Mouse (Mus musculus): ENCODE results near the gene Hif3a. TPM values are rescaled to one million over a fixed set of nuclear protein-coding genes. Genes with fewer than 3 reads are reported as not detected.
A peak's percentile ranks its signal among the peaks of the same experiment; 100 is the strongest.
"Not testable (repeated sequence)": the region's sequence is repeated elsewhere in the genome, so short reads cannot be mapped to it uniquely, and the experiment has no call there.

Gene Hif3a
- polyA plus RNA-seq, 1 experiment from 2014 or later: 19.7 TPM

DNA sequence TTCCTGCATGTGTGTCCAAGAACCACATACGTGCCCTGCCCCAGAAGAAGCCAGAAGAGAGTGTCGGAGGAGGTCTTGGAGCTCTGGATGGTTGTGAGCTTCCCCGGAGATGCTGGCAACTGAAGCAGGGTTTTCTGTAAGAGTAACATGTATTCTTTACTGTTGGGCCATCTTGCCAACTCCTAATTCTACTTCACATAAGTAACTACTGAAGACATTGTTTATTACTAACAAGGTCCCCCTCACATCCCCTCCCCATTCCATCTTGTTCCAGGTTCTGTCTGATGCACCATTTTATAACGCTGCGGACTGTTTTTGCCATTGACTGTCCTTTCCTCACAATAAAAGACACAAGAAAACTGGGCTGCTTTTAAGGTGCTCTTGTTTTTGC, 11.3 kb upstream of the Hif3a start:
- Histone ChIP-seq H3K4me3 (ENCODE audit: low read length) (no peak overlapping the region), H3K9ac (ENCODE audit: low read depth, low read length) (no peak overlapping the region), H3K4me1 (ENCODE audit: control insufficient read depth, insufficient read depth, low read length) (no peaks in the 10 kb centered on the region), H3K4me2 (replicated peaks; ENCODE audit: low read depth, low read length) (no peak overlapping the region), H3K27ac (ENCODE audit: low read depth, low read length) (no peak overlapping the region), H3K27me3 (ENCODE audit: control insufficient read depth, insufficient read depth, low read length) (no peaks in the 10 kb centered on the region), H3K36me3 (ENCODE audit: control insufficient read depth, insufficient read depth, low read length) (no peaks in the 10 kb centered on the region), H3K9me3 (ENCODE audit: control insufficient read depth, low read length) (no peaks in the 10 kb centered on the region)
- 58% methylated on average over 5 of the region's 5 CpGs for WGBS
- no peak for ATAC-seq (ENCODE audit: low FRiP score, low TSS enrichment)

DNA sequence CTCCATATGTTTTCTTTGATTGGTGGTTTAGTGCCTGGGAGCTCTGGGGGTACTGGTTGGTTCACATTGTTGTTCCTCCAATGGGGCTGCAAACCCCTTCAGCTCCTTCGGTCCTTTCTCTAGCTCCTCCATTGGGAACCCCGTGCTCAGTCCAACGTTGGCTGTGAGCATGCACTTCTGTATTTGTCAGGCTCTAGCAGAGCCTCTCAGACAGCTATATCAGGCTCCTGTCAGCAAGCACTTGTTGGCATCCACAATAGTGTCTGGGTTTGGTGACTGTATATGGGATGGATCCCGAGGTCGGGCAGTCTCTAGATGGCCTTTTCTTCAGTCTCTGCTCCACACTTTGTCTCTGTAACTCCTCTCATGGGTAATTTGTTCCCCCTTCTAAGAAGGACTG, 5.4 kb upstream of the Hif3a start:
- H3K27me3 ChIP-seq (ENCODE audit: control insufficient read depth, insufficient read depth, low read length); H3K9me3 ChIP-seq (ENCODE audit: control insufficient read depth, low read length); ATAC-seq (ENCODE audit: low FRiP score, low TSS enrichment); H3K4me1 ChIP-seq (ENCODE audit: control insufficient read depth, insufficient read depth, low read length); H3K4me2 ChIP-seq (replicated peaks; ENCODE audit: low read depth, low read length); H3K4me3 ChIP-seq (ENCODE audit: low read length); H3K27ac ChIP-seq (ENCODE audit: low read depth, low read length); H3K36me3 ChIP-seq (ENCODE audit: control insufficient read depth, insufficient read depth, low read length); H3K9ac ChIP-seq (ENCODE audit: low read depth, low read length): not testable (repeated sequence)
- 71% methylated on average over 5 of the region's 5 CpGs for WGBS

DNA sequence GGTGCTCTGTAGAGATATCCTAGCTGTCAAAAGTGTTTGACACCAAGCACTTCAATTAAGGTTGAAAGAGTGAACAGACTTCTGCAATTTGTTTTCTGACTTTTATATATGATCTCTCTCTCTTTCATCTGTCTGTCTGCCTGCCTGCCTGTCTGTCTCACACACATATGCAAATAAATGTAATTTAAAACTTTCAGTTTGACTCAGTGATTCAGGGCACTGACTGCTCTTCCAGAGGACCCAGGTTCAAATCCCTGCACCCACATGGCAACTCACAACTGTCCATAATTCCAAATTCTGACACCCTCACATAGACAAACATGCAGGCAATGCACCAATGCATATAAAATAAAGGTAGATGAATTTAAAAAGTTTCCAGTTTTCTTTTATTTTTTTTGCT, 4.8 kb upstream of the Hif3a start:
- no peak for ATAC-seq (ENCODE audit: low FRiP score, low TSS enrichment)
- Histone ChIP-seq H3K4me3 (ENCODE audit: low read length) (no peak overlapping the region), H3K27ac (ENCODE audit: low read depth, low read length) (no peak overlapping the region), H3K4me2 (replicated peaks; ENCODE audit: low read depth, low read length) (no peak overlapping the region), H3K4me1 (ENCODE audit: control insufficient read depth, insufficient read depth, low read length) (peaks cover 8% of the 10 kb centered on the region; the same call in 1 of the 2 replicates), H3K9me3 (ENCODE audit: control insufficient read depth, low read length) (no peaks in the 10 kb centered on the region), H3K9ac (ENCODE audit: low read depth, low read length) (no peak overlapping the region), H3K36me3 (ENCODE audit: control insufficient read depth, insufficient read depth, low read length) (no peaks in the 10 kb centered on the region), H3K27me3 (ENCODE audit: control insufficient read depth, insufficient read depth, low read length) (no peaks in the 10 kb centered on the region)

DNA sequence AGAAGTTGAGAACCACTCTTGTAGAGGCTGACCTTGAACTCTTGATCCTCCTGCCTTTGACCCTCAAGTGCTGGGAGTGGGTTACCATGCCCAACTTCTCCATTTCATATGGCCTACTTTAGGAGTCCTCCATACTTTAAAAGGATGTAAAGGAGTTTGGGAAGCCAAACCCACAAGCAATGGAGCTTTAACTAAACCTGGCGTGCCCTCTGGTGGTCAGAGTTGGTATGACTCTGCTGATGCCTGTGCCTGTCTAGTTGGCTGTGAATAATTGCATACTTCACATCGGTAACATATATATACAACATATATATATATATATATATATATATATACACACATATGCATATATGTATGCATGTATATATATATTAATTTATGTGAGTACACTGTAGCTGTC, 4.2 kb upstream of the Hif3a start:
- no peak overlapping the region for H3K27ac ChIP-seq (ENCODE audit: low read depth, low read length)
- ATAC-seq (ENCODE audit: low FRiP score, low TSS enrichment): 0 out of 2 replicates have a peak, but pooled peaks have one; percentile 21
- H3K27me3 ChIP-seq (ENCODE audit: control insufficient read depth, insufficient read depth, low read length): no peaks in the 10 kb centered on the region
- H3K4me2 ChIP-seq (replicated peaks; ENCODE audit: low read depth, low read length): no peak overlapping the region
- H3K4me3 ChIP-seq (ENCODE audit: low read length): no peak overlapping the region
- H3K9me3 ChIP-seq (ENCODE audit: control insufficient read depth, low read length): no peaks in the 10 kb centered on the region
- H3K9ac ChIP-seq (ENCODE audit: low read depth, low read length): no peak overlapping the region
- peaks cover 8% of the 10 kb centered on the region; the same call in 1 of the 2 replicates for H3K4me1 ChIP-seq (ENCODE audit: control insufficient read depth, insufficient read depth, low read length)
- 6% methylated on average over 2 of the region's 2 CpGs for WGBS
- H3K36me3 ChIP-seq (ENCODE audit: control insufficient read depth, insufficient read depth, low read length): no peaks in the 10 kb centered on the region

- Histone ChIP-seq H3K4me2 (replicated peaks; ENCODE audit: low read depth, low read length) (no peak overlapping the region), H3K36me3 (ENCODE audit: control insufficient read depth, insufficient read depth, low read length) (no peaks in the 10 kb centered on the region), H3K9ac (ENCODE audit: low read depth, low read length) (no peak overlapping the region), H3K27ac (ENCODE audit: low read depth, low read length) (no peak overlapping the region), H3K27me3 (ENCODE audit: control insufficient read depth, insufficient read depth, low read length) (no peaks in the 10 kb centered on the region), H3K9me3 (ENCODE audit: control insufficient read depth, low read length) (no peaks in the 10 kb centered on the region), H3K4me3 (ENCODE audit: low read length) (no peak overlapping the region), H3K4me1 (ENCODE audit: control insufficient read depth, insufficient read depth, low read length) (peaks cover 10% of the 10 kb centered on the region)
- WGBS: 79% methylated on average over 8 of the region's 9 CpGs
- no peak for ATAC-seq (ENCODE audit: low FRiP score, low TSS enrichment)
Observed at GRCm38 (mm10) chr7:17065620-17066019, 3.4 kb upstream of the Hif3a start.

GRCm38 (mm10) chr7:17062845-17063244, 618 bp upstream of the Hif3a start:
- Histone ChIP-seq H3K9me3 (ENCODE audit: control insufficient read depth, low read length) (no peaks in the 10 kb centered on the region), H3K27me3 (ENCODE audit: control insufficient read depth, insufficient read depth, low read length) (no peaks in the 10 kb centered on the region), H3K4me1 (ENCODE audit: control insufficient read depth, insufficient read depth, low read length) (peaks cover 37% of the 10 kb centered on the region), H3K4me2 (replicated peaks; ENCODE audit: low read depth, low read length) (peak overlapping the region; percentile 86), H3K4me3 (ENCODE audit: low read length) (peak overlapping the region; percentile 55), H3K9ac (ENCODE audit: low read depth, low read length) (peak overlapping the region; percentile 66; the same call in 1 of the 2 replicates), H3K36me3 (ENCODE audit: control insufficient read depth, insufficient read depth, low read length) (no peaks in the 10 kb centered on the region), H3K27ac (ENCODE audit: low read depth, low read length) (peak overlapping the region; percentile 59)
- 9% methylated on average over 11 of the region's 11 CpGs for WGBS
- ATAC-seq (ENCODE audit: low FRiP score, low TSS enrichment): peak; percentile 7

- Histone ChIP-seq H3K27me3 (ENCODE audit: control insufficient read depth, insufficient read depth, low read length) (no peaks in the 10 kb centered on the region), H3K27ac (ENCODE audit: low read depth, low read length) (peak overlapping the region; percentile 94; the same call in 1 of the 2 replicates), H3K9me3 (ENCODE audit: control insufficient read depth, low read length) (no peaks in the 10 kb centered on the region), H3K4me2 (replicated peaks; ENCODE audit: low read depth, low read length) (peak overlapping the region; percentile 86), H3K4me3 (ENCODE audit: low read length) (peak overlapping the region; percentile 55; the same call in 1 of the 2 replicates), H3K4me1 (ENCODE audit: control insufficient read depth, insufficient read depth, low read length) (peaks cover 46% of the 10 kb centered on the region), H3K36me3 (ENCODE audit: control insufficient read depth, insufficient read depth, low read length) (no peaks in the 10 kb centered on the region), H3K9ac (ENCODE audit: low read depth, low read length) (peak overlapping the region; percentile 66; the same call in 1 of the 2 replicates)
- no peak for ATAC-seq (ENCODE audit: low FRiP score, low TSS enrichment)
- 79% methylated on average over 22 of the region's 22 CpGs for WGBS
Observed at GRCm38 (mm10) chr7:17060782-17061605, 1.2 kb downstream of the Hif3a start.

- Histone ChIP-seq H3K36me3 (ENCODE audit: control insufficient read depth, insufficient read depth, low read length) (no peaks in the 10 kb centered on the region), H3K9me3 (ENCODE audit: control insufficient read depth, low read length) (no peaks in the 10 kb centered on the region), H3K4me1 (ENCODE audit: control insufficient read depth, insufficient read depth, low read length) (peaks cover 46% of the 10 kb centered on the region), H3K27ac (ENCODE audit: low read depth, low read length) (peak overlapping the region; percentile 94; the same call in 1 of the 2 replicates), H3K4me3 (ENCODE audit: low read length) (peak overlapping the region; percentile 55; the same call in 1 of the 2 replicates), H3K27me3 (ENCODE audit: control insufficient read depth, insufficient read depth, low read length) (no peaks in the 10 kb centered on the region), H3K9ac (ENCODE audit: low read depth, low read length) (peak overlapping the region; percentile 40; the same call in 1 of the 2 replicates), H3K4me2 (replicated peaks; ENCODE audit: low read depth, low read length) (peak overlapping the region; percentile 86)
- 43% methylated on average over 9 of the region's 9 CpGs for WGBS
- ATAC-seq (ENCODE audit: low FRiP score, low TSS enrichment): no peak
Observed at GRCm38 (mm10) chr7:17060031-17060781, 2.0 kb downstream of the Hif3a start.

- Histone ChIP-seq H3K4me2 (replicated peaks; ENCODE audit: low read depth, low read length) (peak overlapping the region; percentile 86; the same call in 1 of the 2 replicates), H3K4me3 (ENCODE audit: low read length) (no peak overlapping the region), H3K9me3 (ENCODE audit: control insufficient read depth, low read length) (no peaks in the 10 kb centered on the region), H3K4me1 (ENCODE audit: control insufficient read depth, insufficient read depth, low read length) (peaks cover 46% of the 10 kb centered on the region), H3K27me3 (ENCODE audit: control insufficient read depth, insufficient read depth, low read length) (no peaks in the 10 kb centered on the region), H3K27ac (ENCODE audit: low read depth, low read length) (peak overlapping the region; percentile 94; the same call in 1 of the 2 replicates), H3K9ac (ENCODE audit: low read depth, low read length) (no peak overlapping the region), H3K36me3 (ENCODE audit: control insufficient read depth, insufficient read depth, low read length) (peaks cover 3% of the 10 kb centered on the region; the same call in 1 of the 2 replicates)
- no peak for ATAC-seq (ENCODE audit: low FRiP score, low TSS enrichment)
- 79% methylated on average over 3 of the region's 3 CpGs for WGBS
Observed at GRCm38 (mm10) chr7:17059463-17059844, 2.8 kb downstream of the Hif3a start.

Measured in kidney, embryonic 14.5 days (tissue).